Mouse (Mus musculus): ENCODE measurements around the gene Morn1. TPM values are rescaled to one million over a fixed set of nuclear protein-coding genes. Genes with fewer than 3 reads are reported as not detected.
"Not testable (repeated sequence)": the region's sequence is repeated elsewhere in the genome, so short reads cannot be mapped to it uniquely, and the experiment has no call there.

Gene Morn1
- polyA plus RNA-seq, 1 experiment from 2014 or later, result 8.9 TPM

- Histone ChIP-seq H3K27ac (replicated peaks) (peak overlapping the region; percentile 86), H3K9me3 (no peaks in the 10 kb centered on the region), H3K4me2 (replicated peaks) (peak overlapping the region; percentile 80), H3K36me3 (peaks cover 27% of the 10 kb centered on the region), H3K4me1 (peaks cover 19% of the 10 kb centered on the region), H3K4me3 (peak overlapping the region; percentile 65), H3K27me3 (no peaks in the 10 kb centered on the region), H3K9ac (replicated peaks) (no peak overlapping the region)
- WGBS, result 4% methylated on average over 15 of the region's 15 CpGs
- ATAC-seq (replicated peaks), result peak; percentile 53
These were observed 20.2 kb upstream of the Morn1 start for GRCm38 (mm10) chr4:155065970-155066833.

DNA sequence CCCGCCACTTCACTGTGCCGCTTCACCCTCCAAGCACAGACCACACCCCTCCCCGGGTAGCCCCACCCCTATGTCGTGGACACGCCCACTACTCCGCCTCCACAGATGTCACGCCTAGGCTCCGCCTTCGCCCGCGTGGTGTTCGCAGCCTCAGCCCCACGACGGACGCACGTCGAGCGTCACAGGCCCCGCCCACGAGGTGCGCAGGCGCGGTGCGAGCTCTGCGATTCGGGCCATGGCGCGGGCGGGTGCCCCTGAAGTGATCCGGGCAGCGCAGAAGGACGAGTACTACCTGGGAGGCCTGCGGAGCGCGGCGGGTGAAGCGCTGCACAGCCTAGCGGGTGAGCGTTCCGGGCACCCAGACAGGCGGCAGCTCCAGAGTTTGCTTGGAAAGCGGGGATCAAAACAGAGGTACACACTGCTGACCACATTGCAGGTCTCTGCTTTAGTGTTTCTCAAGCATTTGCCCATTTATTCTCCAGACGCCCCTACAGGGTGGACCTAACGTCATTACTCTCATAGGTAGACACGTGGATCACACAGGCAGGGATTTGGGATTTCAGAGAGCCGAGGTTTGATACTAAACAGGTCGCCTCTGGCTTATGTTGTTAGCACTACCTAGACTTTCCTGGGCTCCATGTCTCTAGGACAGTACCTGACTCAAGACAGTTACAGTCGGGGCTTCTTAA lies 19.4 kb upstream of the Morn1 start, which contains the start of gene Pex10:
TSS of gene Pex10 (plus strand) at position 183 of the 689 bp plus-strand sequence.
- ATAC-seq (replicated peaks), result peak; percentile 90
- H3K27ac ChIP-seq (replicated peaks), result peak within 1 kb of the TSS; percentile 86
- under 1% methylated on average over 47 of the region's 48 CpGs for WGBS
- H3K4me3 ChIP-seq, result peak within 1 kb of the TSS; percentile 65
- H3K9ac ChIP-seq (replicated peaks), result peak within 1 kb of the TSS; percentile 78
- H3K36me3 ChIP-seq, result peaks cover 35% of the 10 kb centered on the region
- peak within 1 kb of the TSS; percentile 80 for H3K4me2 ChIP-seq (replicated peaks)
- H3K27me3 ChIP-seq, result no peaks in the 10 kb centered on the region
- H3K9me3 ChIP-seq, result no peaks in the 10 kb centered on the region
- H3K4me1 ChIP-seq, result peaks cover 19% of the 10 kb centered on the region

DNA sequence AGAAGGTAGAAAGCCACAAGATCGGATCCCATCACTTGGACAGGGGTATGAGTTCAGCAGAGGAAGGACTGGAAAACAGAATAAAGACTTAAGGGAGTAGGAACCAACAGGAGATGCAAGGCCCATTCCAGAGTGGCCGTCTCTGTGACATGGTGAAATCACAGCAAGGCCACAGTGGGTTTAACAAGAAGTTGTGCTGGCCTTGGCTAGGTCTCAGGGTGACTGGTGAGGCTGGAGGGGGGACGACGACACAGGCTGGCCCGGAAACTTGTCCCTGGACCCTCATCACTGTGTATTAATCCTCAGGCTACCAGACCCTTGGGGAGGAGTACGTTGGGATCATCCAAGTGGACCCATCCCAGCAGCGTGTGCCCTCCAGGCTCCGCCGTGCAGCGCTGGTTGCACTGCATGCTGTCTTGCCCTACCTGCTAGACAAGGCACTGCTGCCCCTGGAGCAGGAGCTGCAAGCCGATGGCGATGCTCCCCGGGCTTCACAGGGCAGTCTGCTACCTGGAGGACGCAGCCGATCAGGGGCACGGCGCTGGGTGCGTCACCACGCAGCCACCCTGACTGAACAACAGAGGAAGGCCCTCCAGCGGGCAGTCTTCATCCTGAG lies 17.9 kb upstream of the Morn1 start:
- H3K27me3 ChIP-seq, result no peaks in the 10 kb centered on the region
- no peak for ATAC-seq (replicated peaks)
- peaks cover 19% of the 10 kb centered on the region for H3K4me1 ChIP-seq
- no peak overlapping the region; the same call in 1 of the 2 replicates for H3K4me3 ChIP-seq
- no peak overlapping the region for H3K4me2 ChIP-seq (replicated peaks)
- peaks cover 48% of the 10 kb centered on the region for H3K36me3 ChIP-seq
- H3K9me3 ChIP-seq, result no peaks in the 10 kb centered on the region
- WGBS, result 89% methylated on average over 20 of the region's 20 CpGs
- no peak overlapping the region for H3K9ac ChIP-seq (replicated peaks)
- H3K27ac ChIP-seq (replicated peaks), result no peak overlapping the region

DNA sequence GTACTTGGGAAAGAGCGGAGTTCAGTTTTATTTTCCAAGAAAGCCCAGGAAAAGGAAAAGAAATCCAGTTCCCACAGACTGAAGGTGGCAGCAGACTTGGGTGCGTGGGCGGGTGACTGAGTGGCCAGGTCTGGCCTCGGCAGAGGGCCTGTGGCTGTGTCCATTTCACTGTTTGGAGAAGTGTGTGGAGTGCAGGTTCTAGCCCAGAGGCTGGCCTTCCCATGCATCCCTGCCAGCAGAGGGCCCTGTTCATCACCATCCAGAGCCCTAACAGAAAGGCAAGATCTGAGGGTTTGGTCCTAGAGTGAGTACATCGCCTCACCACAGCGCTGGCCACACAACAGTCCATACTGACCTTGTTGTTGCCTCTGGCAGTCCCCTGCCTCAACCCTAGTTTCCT lies 17.2 kb upstream of the Morn1 start:
- no peak overlapping the region for H3K27ac ChIP-seq (replicated peaks)
- H3K4me1 ChIP-seq, result peaks cover 19% of the 10 kb centered on the region
- ATAC-seq (replicated peaks), result no peak
- no peak overlapping the region for H3K9ac ChIP-seq (replicated peaks)
- no peak overlapping the region for H3K4me3 ChIP-seq
- WGBS, result 90% methylated on average over 6 of the region's 6 CpGs
- no peaks in the 10 kb centered on the region for H3K9me3 ChIP-seq
- peaks cover 54% of the 10 kb centered on the region for H3K36me3 ChIP-seq
- H3K27me3 ChIP-seq, result no peaks in the 10 kb centered on the region
- H3K4me2 ChIP-seq (replicated peaks), result no peak overlapping the region

- ATAC-seq (replicated peaks), result no peak
- H3K9me3 ChIP-seq, result no peaks in the 10 kb centered on the region
- H3K4me2 ChIP-seq (replicated peaks), result no peak overlapping the region
- H3K4me1 ChIP-seq, result peaks cover 19% of the 10 kb centered on the region
- H3K27me3 ChIP-seq, result no peaks in the 10 kb centered on the region
- H3K27ac ChIP-seq (replicated peaks), result no peak overlapping the region
- H3K36me3 ChIP-seq, result peaks cover 63% of the 10 kb centered on the region
- H3K4me3 ChIP-seq, result no peak overlapping the region
- H3K9ac ChIP-seq (replicated peaks), result no peak overlapping the region
- 95% methylated on average over 13 of the region's 13 CpGs for WGBS
These were observed 16.2 kb upstream of the Morn1 start for GRCm38 (mm10) chr4:155070199-155070598.

DNA sequence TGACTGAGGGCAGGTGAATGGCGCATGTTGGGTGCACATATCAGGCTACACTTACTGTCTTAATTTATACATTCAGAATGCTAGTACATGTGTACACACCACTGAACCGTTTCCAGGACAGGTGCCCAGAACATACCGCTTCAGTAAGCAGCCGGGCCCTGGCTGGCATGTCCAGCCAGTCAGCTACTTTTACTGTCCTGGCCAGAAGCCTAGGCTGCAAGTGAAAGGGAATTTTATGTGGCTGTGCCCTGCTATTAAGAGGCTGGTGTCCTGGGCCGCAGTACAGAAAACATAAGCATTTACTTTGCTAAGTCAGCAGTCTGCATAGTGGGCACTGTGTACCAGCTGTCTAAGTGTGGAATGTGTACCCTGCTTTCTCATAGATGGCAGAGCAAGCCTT lies 15.5 kb upstream of the Morn1 start:
- ATAC-seq (replicated peaks), result no peak
- H3K4me2 ChIP-seq (replicated peaks), result no peak overlapping the region
- no peak overlapping the region for H3K27ac ChIP-seq (replicated peaks)
- H3K9me3 ChIP-seq, result no peaks in the 10 kb centered on the region
- no peak overlapping the region for H3K9ac ChIP-seq (replicated peaks)
- no peaks in the 10 kb centered on the region for H3K27me3 ChIP-seq
- peaks cover 71% of the 10 kb centered on the region for H3K36me3 ChIP-seq
- peaks cover 19% of the 10 kb centered on the region for H3K4me1 ChIP-seq
- 92% methylated on average over 5 of the region's 5 CpGs for WGBS
- H3K4me3 ChIP-seq, result no peak overlapping the region

- H3K4me3 ChIP-seq, result no peak overlapping the region
- ATAC-seq (replicated peaks), result no peak
- no peaks in the 10 kb centered on the region for H3K4me1 ChIP-seq
- no peaks in the 10 kb centered on the region for H3K27me3 ChIP-seq
- H3K9ac ChIP-seq (replicated peaks), result no peak overlapping the region
- no peak overlapping the region for H3K27ac ChIP-seq (replicated peaks)
- peaks cover 84% of the 10 kb centered on the region for H3K36me3 ChIP-seq
- H3K9me3 ChIP-seq, result no peaks in the 10 kb centered on the region
- 87% methylated on average over 9 of the region's 9 CpGs for WGBS
- no peak overlapping the region for H3K4me2 ChIP-seq (replicated peaks)
These were observed 12.0 kb upstream of the Morn1 start for GRCm38 (mm10) chr4:155074418-155074817.

DNA sequence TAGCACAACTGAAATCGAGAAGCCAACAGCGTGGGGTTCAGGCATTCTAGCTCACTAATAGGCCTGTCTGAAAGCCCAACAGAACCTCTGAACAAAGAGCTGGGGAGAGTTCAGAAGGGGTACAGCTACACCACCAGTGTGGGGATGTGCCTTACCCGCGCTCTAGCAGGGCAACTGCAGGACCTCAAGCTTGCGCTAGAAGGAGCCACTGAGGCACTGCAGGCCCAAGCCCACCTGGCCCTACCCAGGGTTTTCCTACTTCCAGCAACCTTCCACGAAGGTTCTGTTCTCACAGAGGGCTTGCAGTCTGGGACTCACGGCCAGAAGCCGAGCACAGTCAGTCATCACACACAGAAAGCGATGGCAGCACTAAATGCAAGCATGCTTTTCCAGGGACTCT lies 11.2 kb upstream of the Morn1 start:
- Histone ChIP-seq H3K36me3 (peaks cover 85% of the 10 kb centered on the region), H3K27me3 (no peaks in the 10 kb centered on the region), H3K4me1 (no peaks in the 10 kb centered on the region), H3K4me2 (replicated peaks) (no peak overlapping the region), H3K4me3 (no peak overlapping the region), H3K27ac (replicated peaks) (no peak overlapping the region), H3K9ac (replicated peaks) (no peak overlapping the region), H3K9me3 (no peaks in the 10 kb centered on the region)
- WGBS, result 88% methylated on average over 9 of the region's 9 CpGs
- no peak for ATAC-seq (replicated peaks)

- H3K4me1 ChIP-seq, result no peaks in the 10 kb centered on the region
- H3K4me3 ChIP-seq, result no peak overlapping the region
- H3K4me2 ChIP-seq (replicated peaks), result no peak overlapping the region
- no peak for ATAC-seq (replicated peaks)
- WGBS, result 89% methylated on average over 2 of the region's 2 CpGs
- H3K9me3 ChIP-seq, result no peaks in the 10 kb centered on the region
- no peaks in the 10 kb centered on the region for H3K27me3 ChIP-seq
- H3K36me3 ChIP-seq, result peaks cover 84% of the 10 kb centered on the region
- H3K9ac ChIP-seq (replicated peaks), result no peak overlapping the region
- no peak overlapping the region for H3K27ac ChIP-seq (replicated peaks)
These were observed 10.6 kb upstream of the Morn1 start for GRCm38 (mm10) chr4:155075813-155076212.

DNA sequence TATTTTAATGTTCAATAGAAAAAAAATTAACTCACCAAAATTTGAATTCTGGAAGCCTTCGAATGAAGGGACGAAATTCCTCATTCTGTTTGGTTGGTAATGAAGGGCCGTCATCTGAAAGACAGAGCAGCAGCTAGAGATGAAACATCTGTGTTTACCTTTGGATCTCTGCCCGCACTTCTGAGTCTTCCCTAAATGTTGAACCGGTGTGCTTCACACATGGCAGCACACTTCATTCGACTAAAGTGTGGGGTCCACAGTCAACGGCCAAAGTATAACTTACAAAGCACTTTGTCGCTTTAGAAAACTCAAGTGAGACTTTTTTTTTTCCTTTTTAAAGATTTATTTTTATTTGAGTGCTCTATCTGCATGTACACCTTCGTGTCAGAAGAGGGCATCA lies 9.7 kb upstream of the Morn1 start:
- Histone ChIP-seq H3K4me2 (replicated peaks) (no peak overlapping the region), H3K4me3 (no peak overlapping the region), H3K9me3 (no peaks in the 10 kb centered on the region), H3K9ac (replicated peaks) (no peak overlapping the region), H3K27me3 (no peaks in the 10 kb centered on the region), H3K36me3 (peaks cover 82% of the 10 kb centered on the region), H3K4me1 (no peaks in the 10 kb centered on the region), H3K27ac (replicated peaks) (no peak overlapping the region)
- 84% methylated on average over 9 of the region's 9 CpGs for WGBS
- ATAC-seq (replicated peaks), result no peak

DNA sequence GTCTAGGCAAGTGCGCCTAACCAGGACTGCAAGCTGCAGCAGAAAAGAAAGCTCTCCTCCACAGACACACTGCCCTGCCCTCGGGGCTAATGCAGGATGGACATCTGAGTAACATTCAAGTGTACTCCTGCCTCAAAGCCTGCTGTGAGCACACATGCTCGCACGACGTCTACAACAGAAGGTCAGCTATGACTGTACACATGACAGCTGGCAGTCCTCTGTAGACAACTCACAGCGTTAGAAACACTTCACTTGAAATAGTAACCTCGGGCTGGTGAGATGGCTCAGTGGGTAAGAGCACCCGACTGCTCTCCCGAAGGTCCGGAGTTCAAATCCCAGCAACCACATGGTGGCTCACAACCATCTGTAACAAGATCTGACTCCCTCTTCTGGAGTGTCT lies 7.6 kb upstream of the Morn1 start:
- not testable (repeated sequence) for H3K4me3 ChIP-seq; H3K9me3 ChIP-seq; H3K4me2 ChIP-seq (replicated peaks); H3K4me1 ChIP-seq; ATAC-seq (replicated peaks); H3K27ac ChIP-seq (replicated peaks); H3K9ac ChIP-seq (replicated peaks); H3K27me3 ChIP-seq
- H3K36me3 ChIP-seq, result peaks cover 69% of the 10 kb centered on the region
- 92% methylated on average over 10 of the region's 10 CpGs for WGBS

DNA sequence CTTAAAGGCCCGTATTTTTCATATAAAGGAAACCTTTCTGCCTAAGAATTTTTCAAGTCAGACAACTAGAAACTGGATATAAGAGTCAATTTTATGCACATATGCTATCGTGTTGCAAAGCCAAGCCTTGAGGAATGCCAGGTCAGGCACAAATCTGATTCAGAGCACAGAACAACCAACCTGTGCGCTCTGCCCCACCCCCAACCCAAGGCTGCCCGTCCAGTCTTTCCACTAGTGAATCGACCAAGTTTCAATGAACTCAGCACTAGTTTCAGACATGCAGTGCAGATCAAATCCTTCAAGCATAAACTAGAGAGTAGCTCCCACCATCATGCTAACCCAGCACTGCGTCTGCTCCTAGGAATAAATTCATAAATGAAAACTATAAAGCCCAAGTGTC lies 6.7 kb upstream of the Morn1 start:
- Histone ChIP-seq H3K9me3 (no peaks in the 10 kb centered on the region), H3K36me3 (peaks cover 62% of the 10 kb centered on the region), H3K4me2 (replicated peaks) (no peak overlapping the region), H3K9ac (replicated peaks) (no peak overlapping the region), H3K4me1 (peaks cover 6% of the 10 kb centered on the region), H3K4me3 (no peak overlapping the region), H3K27ac (replicated peaks) (no peak overlapping the region), H3K27me3 (no peaks in the 10 kb centered on the region)
- no peak for ATAC-seq (replicated peaks)
- 91% methylated on average over 6 of the region's 6 CpGs for WGBS

Measured in forebrain, embryonic 15.5 days (tissue).